Mouse (Mus musculus) cortical plate, adult 2 months (tissue): Measurements from ENCODE around the gene Tab3.

Experiments used
- CTCF ChIP-seq: fragments of 200-500 bp; IDR thresholded peaks from 2 replicates; pipeline ENCODE4 v1.5.1; 2011; ENCODE audit warnings: mild to moderate bottlenecking, control low read depth, low read length; ENCODE audit not compliant: insufficient read depth; ENCODE audit errors: extremely low read depth
- POLR2A ChIP-seq: fragments of 200-500 bp; IDR thresholded peaks from 2 replicates; pipeline ENCODE4 v1.6.1; 2011; ENCODE audit warnings: mild to moderate bottlenecking, low read length, control low read depth; ENCODE audit not compliant: insufficient read depth; ENCODE audit errors: extremely low read depth

- TF ChIP-seq POLR2A: no peak
- TF ChIP-seq CTCF: no peak
These were observed 6.9 kb downstream of the Tab3 start for GRCm38 (mm10) chrX:85580768-85581167.
